Mouse (Mus musculus): ENCODE results near the gene Patj.

DNA sequence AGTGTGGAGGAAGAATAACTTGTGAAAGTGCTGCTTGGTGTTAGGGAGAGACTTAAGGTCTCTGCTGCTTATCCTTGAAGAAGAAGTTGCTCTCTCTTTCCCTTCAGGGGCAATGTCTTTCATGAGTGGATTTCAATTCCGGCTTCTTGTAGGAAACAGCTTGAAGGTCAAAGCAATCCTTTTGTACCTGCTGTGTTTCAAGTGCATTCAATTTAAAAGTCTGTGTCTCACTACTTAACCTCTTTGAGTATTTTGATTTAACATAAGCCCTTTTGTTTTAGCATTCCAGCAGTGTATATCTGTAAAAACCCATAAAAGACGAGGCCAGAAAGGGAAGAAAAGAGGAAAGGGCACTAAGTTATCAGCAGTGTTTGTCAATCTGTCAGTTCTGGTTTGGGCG is 109.2 kb downstream of the Patj start:
- TF ChIP-seq MAFK (IDR thresholded peaks at IDR 0.05; ENCODE audit: borderline replicate concordance, low read depth, low read length) (no peak), CTCF (IDR thresholded peaks at IDR 0.05 in 2 of 3, conservative IDR thresholded peaks at IDR 0.05 in 1 of 3; ENCODE audit: control insufficient read depth in 1 of 3, insufficient read depth in 1 of 3, low read depth in 2 of 3, low read length in 3 of 3, poor library complexity in 1 of 3, severe bottlenecking in 1 of 3) (no peak), ZNF384 (IDR thresholded peaks at IDR 0.05; ENCODE audit: low read depth, low read length) (no peak), EP300 (IDR thresholded peaks at IDR 0.05; ENCODE audit: low read depth in 1 of 2, low read length in 2 of 2) (no peak)
